Mouse (Mus musculus): ENCODE results near the gene Etv5. TPM values are rescaled to one million over a fixed set of nuclear protein-coding genes. Genes with fewer than 3 reads are reported as not detected.
"Not testable (repeated sequence)": the region's sequence is repeated elsewhere in the genome, so short reads cannot be mapped to it uniquely, and the experiment has no call there.

The Etv5 gene
- total and polyA plus RNA-seq, 3 experiments, result 15.6 to 84.7 (median 18.0) TPM

DNA sequence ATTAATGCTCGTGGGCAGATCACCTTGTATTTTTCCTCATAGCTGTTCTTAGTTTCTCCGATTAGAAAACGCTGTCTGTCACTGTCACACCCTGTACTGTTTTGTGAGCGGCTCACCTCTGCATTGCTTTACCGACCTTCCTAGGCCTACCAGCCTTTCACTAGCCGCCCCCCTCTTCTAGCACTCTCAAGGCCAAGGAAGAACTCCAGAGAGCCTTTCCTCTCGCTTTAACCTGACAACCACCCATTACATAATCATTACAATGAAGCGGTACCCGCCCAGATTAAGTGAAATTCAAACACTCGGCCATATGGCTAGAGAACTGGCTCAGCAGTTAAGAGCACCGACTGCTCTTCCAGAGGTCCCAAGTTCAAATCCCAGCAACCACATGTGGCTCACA, 41.2 kb downstream of the Etv5 start:
- Histone ChIP-seq H3K4me3 (ENCODE audit: low read depth, low read length) (no peak overlapping the region), H3K4me1 (ENCODE audit: insufficient read depth, low read depth, low read length) (peaks cover 8% of the 10 kb centered on the region), H3K36me3 (replicated peaks) (peaks cover 79% of the 10 kb centered on the region), H3K9me3 (replicated peaks) (no peaks in the 10 kb centered on the region), H3K27me3 (ENCODE audit: insufficient read depth, low read length) (no peaks in the 10 kb centered on the region)
- no peak for TF ChIP-seq POLR2AphosphoS5 (IDR thresholded peaks at IDR 0.05; ENCODE audit: insufficient replicate concordance, low read depth, low read length)
- TF ChIP-seq GATA2 (IDR thresholded peaks at IDR 0.05; ENCODE audit: borderline replicate concordance, low read depth, low read length), result no peak
- no peak for TF ChIP-seq GATA1 (IDR thresholded peaks at IDR 0.05; ENCODE audit: borderline replicate concordance, low read length)
- TF ChIP-seq TAL1 (conservative IDR thresholded peaks at IDR 0.05; ENCODE audit: low read depth, low read length), result no peak
- TF ChIP-seq CTCF (IDR thresholded peaks at IDR 0.05; ENCODE audit: low read depth, low read length), result no peak
- ATAC-seq (ENCODE audit: extremely low read depth, insufficient number of reproducible peaks, low FRiP score, poor library complexity, severe bottlenecking) (no peak), DNase-seq (ENCODE audit: low spot score) (no peak)

DNA sequence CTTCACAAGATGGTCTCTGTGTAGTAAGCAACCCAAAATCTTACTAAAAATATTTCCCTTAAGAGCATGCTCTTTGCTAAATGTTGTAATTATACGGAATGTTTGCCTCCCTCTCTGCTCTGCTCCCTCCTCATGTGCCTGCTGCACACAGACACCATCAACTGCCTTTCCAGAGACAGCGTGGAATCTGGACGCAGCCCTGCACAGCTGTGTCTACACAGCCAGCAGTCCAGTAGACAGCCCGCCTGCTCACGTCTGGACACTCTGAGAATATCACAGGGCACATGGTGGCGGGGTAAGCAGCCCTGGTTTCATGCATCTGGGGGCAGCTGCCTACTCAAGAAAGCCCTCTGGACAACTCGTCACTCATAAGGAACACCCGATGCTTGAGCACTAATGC, 43.1 kb downstream of the Etv5 start:
- DNase-seq (ENCODE audit: low spot score) (no peak), ATAC-seq (ENCODE audit: extremely low read depth, insufficient number of reproducible peaks, low FRiP score, poor library complexity, severe bottlenecking) (no peak)
- H3K4me3 ChIP-seq (ENCODE audit: low read depth, low read length), result no peak overlapping the region
- peaks cover 88% of the 10 kb centered on the region for H3K36me3 ChIP-seq (replicated peaks)
- TF ChIP-seq GATA2 (IDR thresholded peaks at IDR 0.05; ENCODE audit: borderline replicate concordance, low read depth, low read length) (no peak), POLR2AphosphoS5 (IDR thresholded peaks at IDR 0.05; ENCODE audit: insufficient replicate concordance, low read depth, low read length) (no peak), CTCF (IDR thresholded peaks at IDR 0.05; ENCODE audit: low read depth, low read length) (no peak), TAL1 (conservative IDR thresholded peaks at IDR 0.05; ENCODE audit: low read depth, low read length) (no peak), GATA1 (IDR thresholded peaks at IDR 0.05; ENCODE audit: borderline replicate concordance, low read length) (no peak)
- no peaks in the 10 kb centered on the region for H3K27me3 ChIP-seq (ENCODE audit: insufficient read depth, low read length)
- H3K9me3 ChIP-seq (replicated peaks), result no peaks in the 10 kb centered on the region
- peaks cover 8% of the 10 kb centered on the region for H3K4me1 ChIP-seq (ENCODE audit: insufficient read depth, low read depth, low read length)

DNA sequence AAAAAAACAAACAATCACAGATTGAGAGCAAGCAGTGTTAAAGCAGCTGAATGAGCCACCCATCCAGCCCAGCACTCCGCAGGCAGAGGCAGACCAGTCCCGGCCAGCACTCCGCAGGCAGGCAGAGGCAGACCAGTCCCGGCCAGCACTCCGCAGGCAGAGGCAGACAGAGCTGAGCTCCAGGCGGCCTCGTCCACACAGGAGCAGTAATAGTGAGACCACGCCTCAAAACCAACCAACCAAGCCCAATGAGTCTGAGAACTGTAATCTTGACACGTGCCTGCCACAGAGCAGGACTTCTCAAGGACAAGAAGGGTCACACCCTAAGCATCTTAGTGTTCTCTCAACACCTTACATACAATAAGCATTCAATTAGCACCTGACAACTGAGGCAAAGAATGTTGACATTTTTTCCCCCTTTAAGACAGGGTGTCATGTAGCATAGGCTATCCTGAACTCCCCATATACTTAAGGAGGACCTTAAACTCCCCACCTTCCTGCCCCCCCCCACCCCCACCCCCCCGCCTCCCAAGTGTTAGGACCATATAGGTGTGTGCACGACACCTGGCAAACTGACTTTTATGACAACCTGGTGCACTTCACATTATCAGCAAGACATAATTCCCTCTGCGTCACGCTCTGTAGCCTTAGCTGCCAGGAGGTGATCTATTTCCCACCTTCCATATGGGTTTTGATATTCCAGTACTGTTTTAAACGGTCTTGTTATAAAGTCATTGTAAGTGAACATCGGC, 44.2 kb downstream of the Etv5 start:
- no peak for ATAC-seq (ENCODE audit: extremely low read depth, insufficient number of reproducible peaks, low FRiP score, poor library complexity, severe bottlenecking)
- no peak for DNase-seq (ENCODE audit: low spot score)
- Histone ChIP-seq H3K4me1 (ENCODE audit: insufficient read depth, low read depth, low read length) (peaks cover 8% of the 10 kb centered on the region), H3K9me3 (replicated peaks) (no peaks in the 10 kb centered on the region), H3K36me3 (replicated peaks) (peaks cover 90% of the 10 kb centered on the region), H3K27me3 (ENCODE audit: insufficient read depth, low read length) (no peaks in the 10 kb centered on the region), H3K4me3 (ENCODE audit: low read depth, low read length) (no peak overlapping the region)
- TF ChIP-seq GATA2 (IDR thresholded peaks at IDR 0.05; ENCODE audit: borderline replicate concordance, low read depth, low read length) (no peak), POLR2AphosphoS5 (IDR thresholded peaks at IDR 0.05; ENCODE audit: insufficient replicate concordance, low read depth, low read length) (no peak), GATA1 (IDR thresholded peaks at IDR 0.05; ENCODE audit: borderline replicate concordance, low read length) (no peak), TAL1 (conservative IDR thresholded peaks at IDR 0.05; ENCODE audit: low read depth, low read length) (no peak), CTCF (IDR thresholded peaks at IDR 0.05; ENCODE audit: low read depth, low read length) (no peak)

DNA sequence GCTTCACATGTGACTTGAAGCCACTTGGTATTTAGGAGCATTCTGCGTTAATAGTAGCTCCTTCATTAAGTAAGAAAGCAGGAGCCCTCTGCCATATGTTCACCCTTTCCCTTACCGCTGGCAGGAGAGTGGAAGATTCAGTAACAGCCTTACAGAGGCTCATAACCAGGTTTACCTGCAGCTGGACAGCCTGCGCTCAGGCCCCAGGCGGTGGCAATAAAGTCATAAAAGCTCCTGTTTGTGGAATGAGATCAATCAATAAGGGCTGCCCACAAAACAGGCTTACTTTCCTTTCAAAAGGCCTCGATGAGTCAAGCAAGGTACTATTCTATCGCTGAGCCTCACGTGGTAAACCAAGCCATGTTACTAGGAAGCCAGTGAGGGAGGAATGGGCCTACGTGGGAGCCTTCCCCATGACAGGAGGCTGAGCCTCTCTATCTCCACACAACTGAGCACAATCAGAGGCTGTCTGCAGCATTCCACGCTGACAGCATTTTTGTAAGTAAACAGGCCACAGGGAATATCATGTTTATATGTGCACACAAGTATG, 49.1 kb downstream of the Etv5 start:
- no peaks in the 10 kb centered on the region for H3K9me3 ChIP-seq (replicated peaks)
- no peaks in the 10 kb centered on the region for H3K27me3 ChIP-seq (ENCODE audit: insufficient read depth, low read length)
- ATAC-seq (ENCODE audit: extremely low read depth, insufficient number of reproducible peaks, low FRiP score, poor library complexity, severe bottlenecking) (no peak), DNase-seq (ENCODE audit: low spot score) (no peak)
- no peak overlapping the region for H3K4me3 ChIP-seq (ENCODE audit: low read depth, low read length)
- H3K4me1 ChIP-seq (ENCODE audit: insufficient read depth, low read depth, low read length), result no peaks in the 10 kb centered on the region
- TF ChIP-seq POLR2AphosphoS5 (IDR thresholded peaks at IDR 0.05; ENCODE audit: insufficient replicate concordance, low read depth, low read length), result no peak
- TF ChIP-seq GATA2 (IDR thresholded peaks at IDR 0.05; ENCODE audit: borderline replicate concordance, low read depth, low read length), result no peak
- TF ChIP-seq GATA1 (IDR thresholded peaks at IDR 0.05; ENCODE audit: borderline replicate concordance, low read length), result no peak
- no peak for TF ChIP-seq TAL1 (conservative IDR thresholded peaks at IDR 0.05; ENCODE audit: low read depth, low read length)
- TF ChIP-seq CTCF (IDR thresholded peaks at IDR 0.05; ENCODE audit: low read depth, low read length), result no peak
- H3K36me3 ChIP-seq (replicated peaks), result peaks cover 86% of the 10 kb centered on the region

DNA sequence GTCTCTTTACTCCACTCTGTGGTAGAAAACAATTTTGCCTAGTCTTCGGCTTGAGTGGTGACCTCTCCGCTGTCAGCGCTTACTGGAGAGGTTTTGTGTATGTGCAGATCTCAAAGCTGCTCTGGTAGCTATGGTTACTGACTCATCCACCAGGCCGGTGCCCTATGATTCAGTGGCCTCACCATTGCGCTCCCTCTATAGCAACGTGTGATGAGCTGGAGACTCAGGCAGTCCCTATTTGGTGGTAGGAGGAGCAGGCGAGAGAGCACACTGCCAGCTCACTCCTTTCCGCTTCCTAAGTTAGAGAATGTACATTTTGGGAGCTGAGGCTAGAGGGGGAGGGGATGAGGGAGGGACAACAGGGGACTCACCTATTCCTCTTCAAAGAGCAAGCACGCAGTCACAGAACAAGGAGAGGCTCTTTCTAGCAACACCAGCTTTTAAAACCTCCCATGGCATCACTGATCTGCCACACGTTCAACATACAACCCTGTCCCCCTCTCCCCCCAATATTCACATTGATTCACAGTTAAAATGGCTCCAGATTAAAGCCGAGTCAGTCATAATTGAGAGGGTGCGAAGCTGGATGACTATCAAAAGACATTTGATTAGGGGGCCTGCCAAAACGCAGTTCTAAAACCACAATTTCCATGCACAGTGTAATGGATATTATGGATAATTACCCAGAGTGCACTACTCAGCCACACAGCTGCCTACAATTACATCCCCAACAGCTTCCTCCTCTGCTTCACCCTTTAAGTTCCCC, 50.2 kb downstream of the Etv5 start:
- Histone ChIP-seq H3K9me3 (replicated peaks) (no peaks in the 10 kb centered on the region), H3K27me3 (ENCODE audit: insufficient read depth, low read length) (no peaks in the 10 kb centered on the region), H3K4me3 (ENCODE audit: low read depth, low read length) (no peak overlapping the region), H3K36me3 (replicated peaks) (peaks cover 87% of the 10 kb centered on the region), H3K4me1 (ENCODE audit: insufficient read depth, low read depth, low read length) (no peaks in the 10 kb centered on the region)
- ATAC-seq (ENCODE audit: extremely low read depth, insufficient number of reproducible peaks, low FRiP score, poor library complexity, severe bottlenecking), result no peak
- TF ChIP-seq CTCF (IDR thresholded peaks at IDR 0.05; ENCODE audit: low read depth, low read length), result no peak
- no peak for TF ChIP-seq TAL1 (conservative IDR thresholded peaks at IDR 0.05; ENCODE audit: low read depth, low read length)
- no peak for TF ChIP-seq POLR2AphosphoS5 (IDR thresholded peaks at IDR 0.05; ENCODE audit: insufficient replicate concordance, low read depth, low read length)
- TF ChIP-seq GATA2 (IDR thresholded peaks at IDR 0.05; ENCODE audit: borderline replicate concordance, low read depth, low read length), result no peak
- no peak for TF ChIP-seq GATA1 (IDR thresholded peaks at IDR 0.05; ENCODE audit: borderline replicate concordance, low read length)
- DNase-seq (ENCODE audit: low spot score), result no peak

DNA sequence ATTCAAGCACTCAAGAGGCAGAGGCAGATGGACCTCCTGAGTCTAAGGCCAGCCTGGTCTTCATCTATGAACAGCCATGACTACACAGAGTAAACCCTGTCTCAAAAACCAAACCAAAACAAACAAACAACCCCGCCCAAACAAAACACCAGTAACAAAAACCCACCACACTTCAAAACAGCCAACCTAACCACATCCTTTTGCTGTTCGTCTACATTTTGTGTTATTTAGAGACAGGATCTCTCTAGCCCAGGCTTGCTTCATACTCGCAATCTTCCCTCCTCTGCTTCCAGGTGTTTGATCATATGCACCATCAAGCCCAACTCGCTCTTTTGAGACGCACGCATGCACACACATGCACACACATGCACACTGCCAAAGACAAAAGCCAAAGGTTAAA, 51.8 kb downstream of the Etv5 start:
- ATAC-seq (ENCODE audit: extremely low read depth, insufficient number of reproducible peaks, low FRiP score, poor library complexity, severe bottlenecking) (no peak), DNase-seq (ENCODE audit: low spot score) (no peak)
- no peaks in the 10 kb centered on the region for H3K27me3 ChIP-seq (ENCODE audit: insufficient read depth, low read length)
- no peak overlapping the region for H3K4me3 ChIP-seq (ENCODE audit: low read depth, low read length)
- H3K36me3 ChIP-seq (replicated peaks), result peaks cover 82% of the 10 kb centered on the region
- no peaks in the 10 kb centered on the region for H3K4me1 ChIP-seq (ENCODE audit: insufficient read depth, low read depth, low read length)
- H3K9me3 ChIP-seq (replicated peaks), result no peaks in the 10 kb centered on the region
- TF ChIP-seq POLR2AphosphoS5 (IDR thresholded peaks at IDR 0.05; ENCODE audit: insufficient replicate concordance, low read depth, low read length), result no peak
- TF ChIP-seq TAL1 (conservative IDR thresholded peaks at IDR 0.05; ENCODE audit: low read depth, low read length), result no peak
- no peak for TF ChIP-seq GATA2 (IDR thresholded peaks at IDR 0.05; ENCODE audit: borderline replicate concordance, low read depth, low read length)

DNA sequence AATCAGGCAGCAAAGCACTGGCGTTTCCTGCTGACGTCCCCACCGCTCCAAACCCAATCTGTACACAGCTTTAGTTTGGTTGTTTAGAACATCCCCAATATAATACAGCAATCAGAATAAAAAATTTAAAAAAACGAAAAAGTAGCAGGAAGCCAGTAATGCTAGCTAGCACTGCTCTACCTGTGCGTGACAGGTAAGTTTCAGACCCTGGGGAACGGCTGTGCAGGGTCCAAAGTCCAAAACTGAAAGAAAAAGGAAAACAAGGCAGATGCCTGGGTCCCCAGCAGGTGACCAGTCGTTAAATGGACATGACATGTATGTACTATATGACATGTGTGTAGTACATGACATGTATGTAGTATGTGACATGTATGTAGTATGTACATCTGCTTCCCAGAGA, 57.5 kb downstream of the Etv5 start:
- H3K27me3 ChIP-seq (ENCODE audit: insufficient read depth, low read length); H3K4me3 ChIP-seq (ENCODE audit: low read depth, low read length); H3K9me3 ChIP-seq (replicated peaks); DNase-seq (ENCODE audit: low spot score); H3K4me1 ChIP-seq (ENCODE audit: insufficient read depth, low read depth, low read length); ATAC-seq (ENCODE audit: extremely low read depth, insufficient number of reproducible peaks, low FRiP score, poor library complexity, severe bottlenecking): not testable (repeated sequence)
- H3K36me3 ChIP-seq (replicated peaks), result peaks cover 43% of the 10 kb centered on the region

Measured in G1E (cell line).